Mouse (Mus musculus): ENCODE results near the gene Plxdc1.

GRCm38 (mm10) chr11:98018858-98019641 is 32.8 kb upstream of the Plxdc1 start:
- peak; percentile 32; the same call in 1 of the 2 replicates for TF ChIP-seq CTCF (IDR thresholded peaks at IDR 0.05; ENCODE audit: control insufficient read depth, insufficient read depth, low read length)
- no peak for TF ChIP-seq POLR2A (IDR thresholded peaks at IDR 0.05; ENCODE audit: borderline replicate concordance, control insufficient read depth, low read depth, low read length)
